Mouse (Mus musculus): ENCODE data around the gene Adgrb2.

DNA sequence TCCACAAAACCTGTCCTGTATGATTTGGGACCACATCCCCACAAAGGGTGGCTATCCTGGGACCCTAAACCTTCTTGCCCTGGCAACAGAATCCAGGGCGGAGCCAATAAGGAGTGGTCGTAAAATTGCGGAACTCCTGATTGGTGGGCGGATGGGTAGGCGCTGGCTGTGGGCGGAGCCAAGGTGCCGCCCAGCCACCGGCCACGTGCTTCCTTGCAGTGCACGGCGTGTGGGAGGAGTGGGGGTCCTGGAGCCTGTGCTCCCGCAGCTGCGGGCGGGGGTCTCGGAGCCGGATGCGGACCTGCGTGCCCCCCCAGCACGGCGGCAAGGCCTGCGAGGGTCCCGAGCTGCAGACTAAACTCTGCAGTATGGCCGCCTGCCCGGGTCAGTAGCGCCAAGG lies 21.9 kb downstream of the Adgrb2 start:
- TF ChIP-seq CTCF (IDR thresholded peaks at IDR 0.05) = no peak
- TF ChIP-seq EP300 (IDR thresholded peaks at IDR 0.05) = no peak

Measured in lung, postnatal 0 days (tissue).